Mouse (Mus musculus) CD8-positive naive resting alpha-beta T cell, adult 2 months (primary cell): ENCODE data around the gene Dus2.

Experiments
- DNase-seq, 2 experiments: peaks; one replicate each; pipeline ENCODE4 v3.0.0; 2022; ENCODE audit warnings: low read depth in 2 of 2, low spot score in 2 of 2

Gene Dus2

GRCm38 (mm10) chr8:106043055-106043454 lies 51.9 kb downstream of the Dus2 start:
- no peak for DNase-seq

GRCm38 (mm10) chr8:106044151-106044550 lies 53.0 kb downstream of the Dus2 start:
- no peak for DNase-seq

GRCm38 (mm10) chr8:106046872-106047559 lies 55.9 kb downstream of the Dus2 start:
- no peak for DNase-seq

GRCm38 (mm10) chr8:106047854-106048630 lies 56.9 kb downstream of the Dus2 start:
- no peak for DNase-seq

- no peak for DNase-seq
These were observed 58.7 kb downstream of the Dus2 start for GRCm38 (mm10) chr8:106049840-106050239.

- no peak for DNase-seq
These were observed 59.9 kb downstream of the Dus2 start for GRCm38 (mm10) chr8:106051068-106051467.

- peak; percentile 67 to 68 for DNase-seq
These were observed 61.5 kb downstream of the Dus2 start for GRCm38 (mm10) chr8:106052510-106053089.

- DNase-seq = peak; percentile 86 to 90
These were observed 63.2 kb downstream of the Dus2 start for GRCm38 (mm10) chr8:106054190-106054811.

DNA sequence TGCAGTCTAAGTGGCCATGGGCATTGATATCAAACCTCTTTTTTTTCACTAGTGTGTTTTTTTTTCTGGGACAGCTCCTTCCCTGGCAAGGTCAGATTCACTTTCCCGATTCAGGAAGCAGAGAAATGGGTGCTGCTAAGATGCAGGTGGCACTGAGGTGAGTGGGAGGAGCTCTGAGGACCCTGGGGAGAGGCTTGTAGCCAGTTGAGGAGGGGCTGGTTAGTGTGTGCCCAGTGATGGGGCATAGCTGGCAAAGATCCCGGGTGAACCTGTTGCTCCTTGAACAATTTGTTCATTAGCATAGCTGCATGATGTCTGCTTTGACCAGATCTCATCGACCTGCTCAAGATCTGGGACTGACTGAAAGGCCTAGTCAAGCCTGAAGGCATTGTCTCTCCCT lies 63.9 kb downstream of the Dus2 start:
- DNase-seq = no peak

DNA sequence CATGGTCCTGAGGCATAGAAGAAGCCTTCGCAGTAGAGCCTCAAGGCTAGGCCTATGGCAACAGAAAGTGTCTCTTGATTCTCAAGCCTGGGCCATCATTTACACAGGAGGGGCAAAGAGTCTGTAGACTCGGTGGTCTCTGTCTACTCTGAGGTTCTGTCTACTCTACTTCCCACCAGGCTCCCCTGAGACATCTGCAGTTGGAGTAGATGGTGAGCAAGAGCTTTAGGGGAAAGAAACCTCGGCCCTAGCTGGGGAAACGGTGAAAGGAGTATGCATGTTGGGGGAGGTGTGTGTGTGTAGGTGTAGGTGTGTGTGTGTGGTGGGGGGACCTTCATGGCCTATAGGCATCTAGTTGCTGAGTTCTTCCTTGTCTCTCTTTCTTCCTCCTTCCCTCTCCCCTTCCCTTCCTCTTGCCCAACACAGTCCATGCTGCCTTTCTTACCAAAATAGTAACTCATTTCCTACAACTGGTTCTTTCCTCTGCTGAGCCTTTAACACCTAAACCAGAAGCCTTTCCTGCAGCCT lies 65.4 kb downstream of the Dus2 start:
- DNase-seq = no peak

DNA sequence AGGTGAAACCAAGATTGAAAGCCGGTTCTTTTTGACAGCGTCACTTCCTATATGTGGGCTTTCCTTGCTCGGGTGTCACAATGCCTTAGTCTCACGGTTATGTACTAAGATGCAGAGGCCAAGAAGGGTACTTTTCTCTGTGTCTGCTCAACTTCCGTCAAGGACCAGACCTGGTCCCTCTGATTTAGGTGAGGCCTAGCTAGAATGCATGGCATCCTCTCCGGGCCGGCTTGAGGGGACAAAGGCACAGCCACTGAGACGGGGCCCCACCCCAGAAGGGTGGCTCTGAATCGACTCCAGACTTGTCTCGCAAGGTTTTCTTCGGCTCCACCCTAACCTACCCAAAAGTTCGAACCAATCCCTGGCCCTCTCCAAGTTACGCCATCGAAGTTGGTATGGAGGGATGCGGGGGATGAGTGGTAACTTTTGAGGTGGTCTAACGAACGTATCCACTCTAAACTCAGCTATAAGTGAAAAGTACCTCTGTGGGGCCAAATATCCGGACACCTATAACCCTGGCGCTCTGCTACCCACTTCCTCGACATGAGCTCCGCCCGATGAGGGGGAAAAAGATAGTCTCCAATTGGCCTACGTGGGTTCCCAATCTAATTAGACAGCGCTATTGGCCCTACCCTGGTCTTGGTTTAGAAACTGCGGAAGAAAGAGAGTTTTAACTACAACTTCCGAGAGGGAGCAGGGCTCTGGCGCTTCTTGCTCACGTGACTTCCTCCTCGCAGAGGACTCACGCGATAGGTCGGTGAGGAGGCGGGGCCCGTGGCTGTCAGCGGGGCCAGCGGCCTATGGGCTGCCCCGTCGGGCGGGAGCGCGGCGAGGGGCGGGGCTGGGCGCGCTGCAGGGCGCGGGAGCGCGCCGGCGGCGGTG lies 67.8 kb downstream of the Dus2 start, which contains the start of gene Nfatc3:
Nfatc3 (plus strand) TSS at position 110 of the 882 bp plus-strand sequence.
- peak; percentile 93 to 95 for DNase-seq

DNA sequence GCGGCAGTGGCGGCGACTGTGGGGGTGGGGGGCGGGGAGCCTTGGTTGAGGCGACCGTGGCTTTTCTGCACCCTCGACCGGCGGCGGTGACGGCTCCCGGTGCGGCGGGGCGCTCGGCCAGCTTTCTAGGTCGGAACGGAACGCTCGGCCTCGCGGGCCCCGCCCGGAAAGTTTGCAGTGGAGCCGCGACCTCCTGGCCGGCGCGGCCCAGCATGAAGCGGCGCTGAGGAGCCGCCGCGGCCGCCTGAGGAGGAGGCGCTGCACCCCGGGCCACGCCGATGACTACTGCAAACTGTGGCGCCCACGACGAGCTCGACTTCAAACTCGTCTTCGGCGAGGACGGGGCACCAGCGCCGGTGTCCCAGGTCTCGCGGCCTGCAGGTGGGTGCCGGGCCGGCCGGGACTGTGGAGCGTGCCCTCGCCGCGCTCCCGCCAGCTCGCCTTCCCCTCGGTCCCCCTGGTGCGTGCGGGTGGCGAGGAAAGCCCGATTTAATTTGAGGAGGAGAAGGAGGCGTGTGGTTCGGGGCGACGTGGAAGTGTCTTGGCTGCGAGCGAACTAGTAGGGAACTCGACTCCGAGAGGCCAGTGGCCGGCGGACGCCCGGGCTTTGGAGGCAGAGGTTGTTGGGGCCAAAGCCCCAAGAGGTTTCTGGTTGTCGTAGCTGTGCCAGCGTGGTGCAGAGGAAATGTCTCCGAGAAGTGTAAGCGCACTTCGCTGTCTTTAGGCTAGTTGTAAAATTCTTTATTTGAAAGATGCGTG lies 68.7 kb downstream of the Dus2 start:
- DNase-seq = no peak

GRCm38 (mm10) chr8:106060521-106060920 lies 69.4 kb downstream of the Dus2 start:
- no peak for DNase-seq

DNA sequence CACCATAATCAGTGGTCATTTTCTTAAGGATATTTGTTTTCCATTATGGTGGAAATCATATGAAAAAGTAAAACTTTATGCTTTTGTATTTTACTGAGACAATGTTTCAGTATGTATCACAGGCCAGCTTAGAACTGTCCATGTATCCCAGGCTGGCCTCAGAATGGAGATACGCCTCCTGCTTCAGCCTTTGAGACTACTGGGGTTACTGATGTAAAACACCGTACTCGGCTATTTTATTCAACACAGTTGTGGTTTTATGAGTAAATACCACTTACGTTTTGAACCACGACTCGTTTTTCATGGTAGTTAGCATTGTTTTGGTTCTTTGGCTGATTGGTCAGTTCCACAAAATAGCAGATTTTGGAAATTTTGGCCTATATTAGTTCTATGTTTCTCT lies 70.5 kb downstream of the Dus2 start:
- DNase-seq = no peak

GRCm38 (mm10) chr8:106063046-106063445 lies 71.9 kb downstream of the Dus2 start:
- DNase-seq = no peak

DNA sequence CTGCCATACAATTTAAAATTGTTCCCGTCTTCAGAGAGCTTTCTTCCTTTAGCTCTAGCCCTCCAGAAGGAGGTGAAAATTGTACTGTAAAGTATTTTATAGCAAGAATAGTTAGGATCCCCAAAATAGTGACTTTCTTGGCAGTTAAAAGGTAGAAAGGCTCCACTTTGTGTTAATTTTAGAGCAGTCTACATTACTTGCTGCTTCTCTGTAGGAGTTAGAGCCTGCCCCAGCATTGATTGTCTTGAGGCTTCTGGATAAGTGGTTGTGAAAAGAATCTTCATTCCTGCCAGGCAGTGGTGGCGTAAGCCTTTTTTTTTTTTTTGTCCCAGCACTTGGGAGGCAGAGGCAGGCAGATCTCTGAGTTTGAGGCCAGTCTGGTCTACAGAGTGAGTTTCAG lies 75.6 kb downstream of the Dus2 start:
- DNase-seq = no peak

DNA sequence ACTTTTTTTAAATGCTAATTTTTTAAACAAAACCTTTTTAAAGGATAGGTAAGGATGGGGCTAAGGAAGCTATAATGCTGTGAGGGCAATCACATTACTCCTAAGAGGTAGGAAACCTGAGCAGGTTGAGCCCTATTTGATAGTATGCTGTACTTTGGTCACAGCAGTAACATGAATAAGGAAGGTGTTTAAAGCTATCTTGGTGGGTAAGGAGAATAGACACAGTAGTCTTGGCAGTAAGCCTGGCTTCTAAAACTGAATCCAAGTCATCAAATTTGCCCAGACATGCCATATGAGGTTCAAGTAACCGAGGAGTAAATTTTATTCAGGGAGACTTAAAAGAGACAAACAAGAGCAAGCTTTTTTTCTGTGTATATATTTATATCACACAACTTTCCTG lies 78.4 kb downstream of the Dus2 start:
- DNase-seq = no peak

DNA sequence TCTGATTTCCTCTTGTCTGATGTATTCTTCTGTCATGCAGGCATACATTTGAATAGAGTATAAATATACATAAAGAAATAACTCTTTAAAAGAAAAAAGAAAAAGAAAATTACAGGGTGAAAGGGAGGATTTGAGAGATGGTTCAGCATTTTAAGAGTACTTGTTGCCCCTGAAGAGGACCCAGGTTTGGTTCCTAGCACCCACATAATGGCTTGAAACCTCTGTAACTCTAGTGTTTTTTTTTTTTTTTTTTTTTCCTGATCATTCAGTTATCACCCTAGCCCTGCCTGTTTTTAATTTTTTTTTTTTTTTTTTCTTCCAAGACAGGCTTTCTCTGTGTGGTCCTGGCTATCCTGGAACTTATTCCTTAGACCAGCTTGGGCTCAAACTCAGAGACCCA lies 81.0 kb downstream of the Dus2 start:
- DNase-seq = no peak

DNA sequence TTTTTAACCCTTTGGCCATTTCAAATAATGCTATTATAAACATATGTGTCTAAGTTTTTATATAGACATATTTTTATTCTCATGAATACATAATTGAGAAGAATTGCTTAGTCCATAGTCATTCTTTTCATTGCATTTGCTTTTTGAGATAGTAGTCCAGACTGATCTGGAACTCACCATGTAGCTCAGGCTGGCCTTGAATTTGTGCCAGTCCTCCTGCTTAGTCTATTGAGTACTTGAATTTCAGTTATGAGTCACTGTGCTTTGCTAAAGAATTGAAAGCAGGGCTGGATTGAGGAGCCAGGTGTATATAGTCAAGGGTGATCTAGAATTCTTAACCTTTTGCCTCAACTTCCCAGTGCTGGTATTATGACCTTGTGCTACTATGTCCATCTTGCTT lies 83.1 kb downstream of the Dus2 start:
- no peak for DNase-seq

DNA sequence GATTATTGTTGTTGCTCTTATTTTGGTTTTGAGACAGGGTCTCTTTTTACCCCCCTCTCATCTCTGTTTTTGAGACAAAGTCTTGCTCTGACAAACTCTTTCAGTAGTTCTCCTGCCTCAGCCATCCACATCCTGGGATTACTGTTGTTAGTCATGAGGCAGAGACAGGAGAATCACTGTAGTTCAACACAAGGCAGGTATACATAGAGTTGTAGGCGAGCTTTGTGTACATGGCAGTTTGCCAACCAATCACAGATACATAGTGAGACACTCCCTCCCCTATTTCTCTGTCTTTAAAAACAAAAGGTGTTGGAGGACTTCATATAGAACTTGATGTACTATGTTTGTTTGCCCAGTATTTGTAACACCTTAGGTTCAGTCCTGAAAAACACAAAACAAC lies 83.5 kb downstream of the Dus2 start:
- DNase-seq = no peak
